Mouse (Mus musculus) brown adipose tissue, adult 24 weeks (tissue): ENCODE measurements around the gene Sympk. TPM values are rescaled to one million over a fixed set of nuclear protein-coding genes. Genes with fewer than 3 reads are reported as not detected.
"Not testable (repeated sequence)": the region's sequence is repeated elsewhere in the genome, so short reads cannot be mapped to it uniquely, and the experiment has no call there.

ENCODE experiments used
- H3K27ac ChIP-seq: fragments of 200-500 bp; replicated peaks from 2 replicates; pipeline ENCODE4 v1.5.1; 2012; ENCODE audit warnings: low read depth, mild to moderate bottlenecking, low read length
- H3K4me1 ChIP-seq: fragments of 200-500 bp; 2 replicates; pipeline ENCODE4 v1.6.1; 2012; ENCODE audit warnings: low read length, mixed read lengths; ENCODE audit not compliant: control insufficient read depth, insufficient read depth, insufficient read length
- H3K4me3 ChIP-seq: fragments of 200-500 bp; 2 replicates; pipeline ENCODE4 v1.5.1; 2012; ENCODE audit warnings: low read depth, mild to moderate bottlenecking, low read length, moderate library complexity; ENCODE audit not compliant: insufficient read depth
- polyA plus RNA-seq: library from polyadenylated mRNA; stranded (reverse); fragments of >200 nt; gene quantifications from 2 replicates; pipeline ENCODE4 v1.2.4, GENCODE M21; 2012; ENCODE audit not compliant: missing spikeins, insufficient read depth, insufficient read length

Sympk gene
- polyA plus RNA-seq, 1 experiment = 28.1 TPM

GRCm38 (mm10) chr7:19054047-19054776 lies 30.0 kb downstream of the Sympk start, which contains the start of gene Rsph6a:
Gene Rsph6a (plus strand): TSS chr7:19054690.
- Histone ChIP-seq H3K4me1 (0 out of 2 replicates have a peak, but pooled peaks cover 3% of the 10 kb centered on the region), H3K27ac (no peak within 1 kb of the TSS), H3K4me3 (no peak within 1 kb of the TSS)

DNA sequence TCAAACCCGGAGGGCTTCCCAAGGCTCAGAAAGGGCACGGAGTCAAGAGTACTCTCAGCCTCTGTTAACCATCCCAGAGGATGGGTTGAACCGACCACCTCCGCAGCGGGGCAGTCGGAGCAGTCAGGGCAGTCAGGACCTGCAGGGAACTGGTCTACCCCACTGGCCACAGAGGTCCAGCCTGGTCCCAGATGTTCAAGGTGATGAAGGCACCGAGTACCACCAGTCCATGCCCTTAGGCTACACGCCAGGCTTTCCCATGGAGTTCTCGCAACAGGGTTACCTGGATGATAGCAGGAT lies 30.6 kb downstream of the Sympk start:
- Histone ChIP-seq H3K4me1 (0 out of 2 replicates have a peak, but pooled peaks cover 3% of the 10 kb centered on the region), H3K4me3 (no peak overlapping the region), H3K27ac (no peak overlapping the region)

DNA sequence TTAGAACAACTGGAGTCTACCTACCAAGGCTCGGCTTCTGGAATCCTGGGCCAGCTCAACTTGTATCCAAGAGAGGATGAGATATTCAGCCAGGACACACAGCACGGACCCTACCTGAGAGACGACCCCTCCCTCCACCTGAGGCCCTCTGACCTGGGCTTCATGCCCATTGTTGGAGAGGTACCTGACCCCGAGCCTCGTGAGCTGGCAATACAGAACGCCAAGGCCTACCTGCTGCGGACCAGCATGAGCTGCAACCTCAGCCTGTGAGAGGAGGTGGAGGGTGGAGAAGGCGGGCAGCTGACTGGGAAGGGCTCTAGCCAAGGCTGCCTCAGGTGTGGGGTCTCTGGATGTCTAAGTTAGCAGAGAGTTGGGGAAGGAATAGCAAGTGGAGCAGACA lies 30.9 kb downstream of the Sympk start:
- Histone ChIP-seq H3K4me3 (no peak overlapping the region), H3K4me1 (0 out of 2 replicates have a peak, but pooled peaks cover 3% of the 10 kb centered on the region), H3K27ac (no peak overlapping the region)

DNA sequence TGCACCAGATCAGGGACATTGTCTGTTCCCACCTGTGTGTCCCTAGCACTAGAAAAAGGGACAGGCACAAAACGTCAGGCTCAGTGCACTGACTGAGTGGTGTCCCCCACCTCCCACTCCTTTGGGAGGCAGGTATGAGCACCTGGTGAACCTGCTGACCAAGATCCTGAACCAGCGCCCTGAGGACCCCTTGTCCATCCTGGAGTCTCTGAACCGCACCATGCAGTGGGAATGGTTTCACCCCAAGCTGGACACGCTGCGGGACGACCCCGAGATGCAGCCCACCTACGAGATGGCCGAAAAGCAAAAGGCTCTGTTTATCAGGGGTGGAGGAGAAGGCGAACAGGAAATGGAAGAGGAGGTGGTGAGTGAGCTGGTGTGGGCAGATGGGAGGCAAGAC lies 33.2 kb downstream of the Sympk start:
- Histone ChIP-seq H3K4me1 (no peaks in the 10 kb centered on the region), H3K4me3 (no peak overlapping the region), H3K27ac (no peak overlapping the region)

- Histone ChIP-seq H3K4me1 (no peaks in the 10 kb centered on the region), H3K27ac (no peak overlapping the region), H3K4me3 (no peak overlapping the region)
Measured at GRCm38 (mm10) chr7:19065896-19066295, 41.7 kb downstream of the Sympk start.

- Histone ChIP-seq H3K4me3 (no peak overlapping the region), H3K4me1 (no peaks in the 10 kb centered on the region), H3K27ac (no peak overlapping the region)
Measured at GRCm38 (mm10) chr7:19067063-19067462, 42.9 kb downstream of the Sympk start.

DNA sequence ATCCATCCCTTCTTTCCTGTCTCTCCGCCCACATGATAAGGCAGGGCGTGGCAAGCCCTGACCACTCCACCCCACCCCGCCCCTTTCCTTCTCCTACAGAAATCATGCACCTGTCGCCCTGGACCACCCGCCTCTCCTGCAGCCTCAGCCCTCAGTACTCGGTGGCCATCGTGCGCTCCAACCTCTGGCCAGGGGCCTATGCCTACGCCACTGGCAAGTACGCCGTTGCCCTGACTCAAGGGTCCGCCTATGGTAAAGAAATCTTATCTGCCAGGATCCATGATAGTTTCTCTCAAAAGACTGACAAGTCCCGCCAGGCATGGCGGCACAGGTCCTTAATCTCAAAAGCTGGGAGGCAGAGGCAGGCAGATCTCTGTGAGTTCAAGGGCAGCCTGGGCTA lies 43.8 kb downstream of the Sympk start:
- Histone ChIP-seq H3K4me1 (no peaks in the 10 kb centered on the region), H3K27ac (no peak overlapping the region), H3K4me3 (no peak overlapping the region)

- Histone ChIP-seq H3K27ac (no peak overlapping the region), H3K4me3 (no peak overlapping the region), H3K4me1 (no peaks in the 10 kb centered on the region)
Measured at GRCm38 (mm10) chr7:19068707-19069106, 44.5 kb downstream of the Sympk start.

- Histone ChIP-seq H3K4me1 (no peaks in the 10 kb centered on the region), H3K27ac (no peak overlapping the region), H3K4me3 (no peak overlapping the region)
Measured at GRCm38 (mm10) chr7:19069500-19069899, 45.3 kb downstream of the Sympk start.

- H3K27ac ChIP-seq, H3K4me1 ChIP-seq, H3K4me3 ChIP-seq: not testable (repeated sequence)
Measured at GRCm38 (mm10) chr7:19071024-19071423, 46.8 kb downstream of the Sympk start.

DNA sequence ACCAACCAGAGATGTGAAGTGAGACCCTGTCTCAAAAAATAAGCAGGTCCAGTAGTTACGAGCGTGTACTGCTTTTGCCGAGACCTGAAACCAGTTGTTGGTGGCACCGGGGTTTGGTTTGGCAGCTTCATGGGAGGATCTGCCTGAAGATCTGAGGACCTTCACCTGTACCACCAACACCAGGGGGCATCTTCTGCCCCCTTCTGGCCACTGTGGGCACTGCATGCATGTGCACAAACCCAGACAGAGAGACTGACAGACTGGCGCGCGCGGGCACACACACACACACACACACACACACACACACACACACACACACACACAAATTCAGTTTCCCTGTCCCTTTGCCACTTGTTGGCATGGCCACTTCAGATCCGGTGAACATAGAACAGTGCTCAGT lies 49.3 kb downstream of the Sympk start:
- Histone ChIP-seq H3K4me1 (peaks cover 4% of the 10 kb centered on the region; the same call in 1 of the 2 replicates), H3K4me3 (no peak overlapping the region), H3K27ac (no peak overlapping the region)

DNA sequence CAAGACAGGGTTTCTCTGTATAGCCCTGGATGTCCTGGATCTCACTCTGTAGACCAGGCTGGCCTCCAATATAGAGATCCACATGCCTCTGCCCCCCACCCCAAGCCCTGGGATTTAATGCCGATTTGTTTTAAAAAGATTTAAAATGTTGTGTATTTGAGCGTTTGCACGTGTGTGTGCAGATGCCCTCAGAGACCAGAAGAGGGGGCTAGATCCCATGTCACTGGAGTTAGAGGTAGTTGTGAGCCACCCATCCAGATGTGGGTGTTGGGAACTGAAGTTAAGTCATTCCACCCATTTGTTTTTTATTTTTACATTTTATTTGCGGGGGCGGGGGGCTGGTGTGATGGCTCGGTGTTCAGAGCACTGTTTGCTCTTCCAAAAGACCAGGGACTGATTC lies 50.3 kb downstream of the Sympk start:
- Histone ChIP-seq H3K4me3 (no peak overlapping the region), H3K27ac (no peak overlapping the region)

DNA sequence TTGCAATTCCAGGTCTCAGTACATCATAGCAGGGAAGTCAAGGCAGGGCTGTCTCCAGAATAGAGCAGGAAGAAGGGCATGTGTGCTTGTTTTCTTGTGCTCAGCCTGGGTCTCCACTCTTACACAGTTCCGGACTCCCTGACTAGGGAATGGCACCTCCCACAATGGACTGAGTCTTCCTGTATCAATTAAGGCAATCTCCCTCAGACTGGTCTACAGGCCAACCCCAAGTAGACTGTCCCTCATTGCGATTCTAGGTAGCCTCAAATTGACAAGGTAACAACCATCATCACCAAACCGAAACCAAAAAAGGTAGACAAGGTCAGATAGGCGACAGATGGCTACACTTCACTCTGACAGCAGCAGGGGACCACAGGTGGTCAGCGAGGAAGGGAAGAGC lies 51.1 kb downstream of the Sympk start:
- Histone ChIP-seq H3K27ac (no peak overlapping the region), H3K4me1 (peaks cover 4% of the 10 kb centered on the region; the same call in 1 of the 2 replicates), H3K4me3 (peak overlapping the region; percentile 66)

More for the DNA sequence above, 50.3 kb downstream of the Sympk start:
- peaks cover 4% of the 10 kb centered on the region; the same call in 1 of the 2 replicates for H3K4me1 ChIP-seq

- peak within 1 kb of the TSS; percentile 66 for H3K4me3 ChIP-seq
- H3K4me1 ChIP-seq = peaks cover 4% of the 10 kb centered on the region; the same call in 1 of the 2 replicates
- peak within 1 kb of the TSS; percentile 52 for H3K27ac ChIP-seq
Measured at GRCm38 (mm10) chr7:19075723-19076585, 51.8 kb downstream of the Sympk start, which contains the start of gene Dmwd. Gene Dmwd (plus strand): TSS chr7:19076227.

GRCm38 (mm10) chr7:19076586-19076991 lies 52.4 kb downstream of the Sympk start:
- Histone ChIP-seq H3K4me3 (peak overlapping the region; percentile 66), H3K4me1 (peaks cover 4% of the 10 kb centered on the region; the same call in 1 of the 2 replicates), H3K27ac (peak overlapping the region; percentile 52)
